Mouse (Mus musculus): ENCODE measurements around the gene Rhpn2. TPM values are rescaled to one million over a fixed set of nuclear protein-coding genes. Genes with fewer than 3 reads are reported as not detected.

The Rhpn2 gene
- polyA plus RNA-seq, 1 experiment: 26.5 TPM

GRCm38 (mm10) chr7:35415226-35415625, 81.3 kb downstream of the Rhpn2 start:
- Histone ChIP-seq H3K4me3 (ENCODE audit: low read depth, low read length) (no peak overlapping the region), H3K27me3 (ENCODE audit: control insufficient read depth, insufficient read depth, low read length, poor library complexity, severe bottlenecking) (no peaks in the 10 kb centered on the region), H3K9me3 (replicated peaks; ENCODE audit: control insufficient read depth, insufficient read depth, low read length, poor library complexity, severe bottlenecking) (no peaks in the 10 kb centered on the region), H3K9ac (ENCODE audit: low read depth, poor library complexity, severe bottlenecking) (no peak overlapping the region), H3K36me3 (ENCODE audit: control insufficient read depth, insufficient read depth, low read length, poor library complexity, severe bottlenecking) (peaks cover 2% of the 10 kb centered on the region; the same call in 1 of the 2 replicates), H3K4me1 (ENCODE audit: control insufficient read depth, insufficient read depth, low read length) (peaks cover 4% of the 10 kb centered on the region), H3K27ac (ENCODE audit: insufficient read depth, low read length) (no peak overlapping the region)
- TF ChIP-seq EP300 (IDR thresholded peaks at IDR 0.05; ENCODE audit: insufficient read depth, low read depth, low read length): no peak
- no peak for TF ChIP-seq POLR2A (IDR thresholded peaks at IDR 0.05; ENCODE audit: insufficient read depth, low read length)
- TF ChIP-seq CTCF (IDR thresholded peaks at IDR 0.05; ENCODE audit: low read depth, low read length): no peak

- Histone ChIP-seq H3K9me3 (replicated peaks; ENCODE audit: control insufficient read depth, insufficient read depth, low read length, poor library complexity, severe bottlenecking) (no peaks in the 10 kb centered on the region), H3K9ac (ENCODE audit: low read depth, poor library complexity, severe bottlenecking) (no peak overlapping the region), H3K27me3 (ENCODE audit: control insufficient read depth, insufficient read depth, low read length, poor library complexity, severe bottlenecking) (no peaks in the 10 kb centered on the region), H3K27ac (ENCODE audit: insufficient read depth, low read length) (no peak overlapping the region), H3K36me3 (ENCODE audit: control insufficient read depth, insufficient read depth, low read length, poor library complexity, severe bottlenecking) (peaks cover 2% of the 10 kb centered on the region; the same call in 1 of the 2 replicates), H3K4me1 (ENCODE audit: control insufficient read depth, insufficient read depth, low read length) (peaks cover 4% of the 10 kb centered on the region), H3K4me3 (ENCODE audit: low read depth, low read length) (no peak overlapping the region)
- no peak for TF ChIP-seq POLR2A (IDR thresholded peaks at IDR 0.05; ENCODE audit: insufficient read depth, low read length)
- no peak for TF ChIP-seq EP300 (IDR thresholded peaks at IDR 0.05; ENCODE audit: insufficient read depth, low read depth, low read length)
- TF ChIP-seq CTCF (IDR thresholded peaks at IDR 0.05; ENCODE audit: low read depth, low read length): no peak
Observed at GRCm38 (mm10) chr7:35415801-35416653, 82.1 kb downstream of the Rhpn2 start.

- Histone ChIP-seq H3K36me3 (ENCODE audit: control insufficient read depth, insufficient read depth, low read length, poor library complexity, severe bottlenecking) (peaks cover 2% of the 10 kb centered on the region; the same call in 1 of the 2 replicates), H3K27me3 (ENCODE audit: control insufficient read depth, insufficient read depth, low read length, poor library complexity, severe bottlenecking) (no peaks in the 10 kb centered on the region), H3K4me3 (ENCODE audit: low read depth, low read length) (no peak overlapping the region), H3K4me1 (ENCODE audit: control insufficient read depth, insufficient read depth, low read length) (peaks cover 4% of the 10 kb centered on the region), H3K27ac (ENCODE audit: insufficient read depth, low read length) (no peak overlapping the region), H3K9me3 (replicated peaks; ENCODE audit: control insufficient read depth, insufficient read depth, low read length, poor library complexity, severe bottlenecking) (no peaks in the 10 kb centered on the region), H3K9ac (ENCODE audit: low read depth, poor library complexity, severe bottlenecking) (no peak overlapping the region)
- TF ChIP-seq POLR2A (IDR thresholded peaks at IDR 0.05; ENCODE audit: insufficient read depth, low read length) (no peak), EP300 (IDR thresholded peaks at IDR 0.05; ENCODE audit: insufficient read depth, low read depth, low read length) (no peak), CTCF (IDR thresholded peaks at IDR 0.05; ENCODE audit: low read depth, low read length) (no peak)
Observed at GRCm38 (mm10) chr7:35416654-35416948, 82.6 kb downstream of the Rhpn2 start.

GRCm38 (mm10) chr7:35423071-35423470, 89.1 kb downstream of the Rhpn2 start:
- Histone ChIP-seq H3K4me3 (ENCODE audit: low read depth, low read length) (no peak overlapping the region), H3K4me1 (ENCODE audit: control insufficient read depth, insufficient read depth, low read length) (no peaks in the 10 kb centered on the region), H3K27me3 (ENCODE audit: control insufficient read depth, insufficient read depth, low read length, poor library complexity, severe bottlenecking) (no peaks in the 10 kb centered on the region), H3K9ac (ENCODE audit: low read depth, poor library complexity, severe bottlenecking) (no peak overlapping the region), H3K36me3 (ENCODE audit: control insufficient read depth, insufficient read depth, low read length, poor library complexity, severe bottlenecking) (peaks cover 2% of the 10 kb centered on the region; the same call in 1 of the 2 replicates), H3K9me3 (replicated peaks; ENCODE audit: control insufficient read depth, insufficient read depth, low read length, poor library complexity, severe bottlenecking) (no peaks in the 10 kb centered on the region), H3K27ac (ENCODE audit: insufficient read depth, low read length) (no peak overlapping the region)
- no peak for TF ChIP-seq EP300 (IDR thresholded peaks at IDR 0.05; ENCODE audit: insufficient read depth, low read depth, low read length)
- no peak for TF ChIP-seq CTCF (IDR thresholded peaks at IDR 0.05; ENCODE audit: low read depth, low read length)
- TF ChIP-seq POLR2A (IDR thresholded peaks at IDR 0.05; ENCODE audit: insufficient read depth, low read length): no peak

DNA sequence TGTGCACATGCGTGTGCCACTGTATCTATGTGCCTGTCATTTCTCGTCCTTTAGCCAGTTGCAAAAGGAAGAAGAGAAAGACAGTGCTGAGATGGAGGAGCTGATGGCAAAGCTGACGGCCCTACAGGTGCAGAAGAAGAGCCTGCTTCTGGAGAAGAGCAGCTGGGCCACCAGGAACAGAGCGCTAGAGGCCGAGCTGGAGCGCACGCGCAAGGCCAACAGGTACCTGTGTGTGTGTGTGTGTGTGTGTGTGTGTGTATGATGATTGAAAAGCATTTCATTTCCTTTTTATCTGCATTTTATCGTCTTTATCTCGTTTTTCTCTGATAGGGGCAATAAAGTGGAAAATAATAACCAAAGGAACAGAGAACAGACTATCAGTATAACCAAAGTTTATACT, 94.2 kb downstream of the Rhpn2 start:
- H3K9me3 ChIP-seq (replicated peaks; ENCODE audit: control insufficient read depth, insufficient read depth, low read length, poor library complexity, severe bottlenecking): no peaks in the 10 kb centered on the region

DNA sequence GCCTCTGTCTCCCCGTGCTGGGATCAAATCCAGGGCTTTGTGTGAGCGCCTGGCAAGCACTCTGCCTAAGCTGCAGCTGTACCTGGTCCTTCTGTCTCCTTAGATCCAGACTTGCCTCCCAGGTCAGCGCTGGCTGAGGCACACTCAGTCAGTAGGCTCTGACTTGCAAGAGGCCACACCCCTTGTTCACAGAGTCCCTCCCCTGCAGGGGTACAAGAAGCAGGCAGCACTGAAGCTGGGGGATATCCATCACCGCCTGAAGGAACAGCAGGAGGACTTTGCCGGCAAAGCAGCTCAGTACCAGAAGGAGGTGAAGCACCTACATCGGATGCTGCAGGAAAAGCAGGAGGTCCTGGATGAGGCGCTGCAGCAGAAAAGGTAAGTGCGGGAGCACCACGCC, 101.3 kb downstream of the Rhpn2 start:
- no peak overlapping the region for H3K9ac ChIP-seq (ENCODE audit: low read depth, poor library complexity, severe bottlenecking)
- peaks cover 3% of the 10 kb centered on the region for H3K4me1 ChIP-seq (ENCODE audit: control insufficient read depth, insufficient read depth, low read length)
- 0 out of 2 replicates have a peak, but pooled peaks cover 9% of the 10 kb centered on the region for H3K36me3 ChIP-seq (ENCODE audit: control insufficient read depth, insufficient read depth, low read length, poor library complexity, severe bottlenecking)
- H3K27ac ChIP-seq (ENCODE audit: insufficient read depth, low read length): no peak overlapping the region
- H3K4me3 ChIP-seq (ENCODE audit: low read depth, low read length): no peak overlapping the region
- TF ChIP-seq EP300 (IDR thresholded peaks at IDR 0.05; ENCODE audit: insufficient read depth, low read depth, low read length) (no peak), CTCF (IDR thresholded peaks at IDR 0.05; ENCODE audit: low read depth, low read length) (no peak), POLR2A (IDR thresholded peaks at IDR 0.05; ENCODE audit: insufficient read depth, low read length) (no peak)
- no peaks in the 10 kb centered on the region for H3K9me3 ChIP-seq (replicated peaks; ENCODE audit: control insufficient read depth, insufficient read depth, low read length, poor library complexity, severe bottlenecking)
- no peaks in the 10 kb centered on the region for H3K27me3 ChIP-seq (ENCODE audit: control insufficient read depth, insufficient read depth, low read length, poor library complexity, severe bottlenecking)

More for the DNA sequence above, 94.2 kb downstream of the Rhpn2 start:
- H3K4me1 ChIP-seq (ENCODE audit: control insufficient read depth, insufficient read depth, low read length): no peaks in the 10 kb centered on the region
- no peaks in the 10 kb centered on the region for H3K27me3 ChIP-seq (ENCODE audit: control insufficient read depth, insufficient read depth, low read length, poor library complexity, severe bottlenecking)
- H3K4me3 ChIP-seq (ENCODE audit: low read depth, low read length): no peak overlapping the region
- no peak overlapping the region for H3K27ac ChIP-seq (ENCODE audit: insufficient read depth, low read length)
- H3K9ac ChIP-seq (ENCODE audit: low read depth, poor library complexity, severe bottlenecking): no peak overlapping the region
- H3K36me3 ChIP-seq (ENCODE audit: control insufficient read depth, insufficient read depth, low read length, poor library complexity, severe bottlenecking): no peaks in the 10 kb centered on the region; the same call in 1 of the 2 replicates
- no peak for TF ChIP-seq EP300 (IDR thresholded peaks at IDR 0.05; ENCODE audit: insufficient read depth, low read depth, low read length)
- TF ChIP-seq POLR2A (IDR thresholded peaks at IDR 0.05; ENCODE audit: insufficient read depth, low read length): no peak
- TF ChIP-seq CTCF (IDR thresholded peaks at IDR 0.05; ENCODE audit: low read depth, low read length): no peak

Other genes starting within 250 kb of the Rhpn2 start
- 1.7 TPM in 2 replicates for gene Cebpa, start 214.9 kb upstream of the Rhpn2 start, polyA plus RNA-seq (2011; ENCODE audit: insufficient read depth, insufficient read length, low read depth, missing spikeins)
- not detected in 2 replicates for gene Slc7a10, start 147.8 kb upstream of the Rhpn2 start, polyA plus RNA-seq (2011; ENCODE audit: insufficient read depth, insufficient read length, low read depth, missing spikeins)
- 3.2 and 3.6 TPM in 2 replicates for gene Lrp3, start 118.7 kb upstream of the Rhpn2 start, polyA plus RNA-seq (2011; ENCODE audit: insufficient read depth, insufficient read length, low read depth, missing spikeins)
- gene Gpatch1, start 15.7 kb upstream of the Rhpn2 start, polyA plus RNA-seq (2011; ENCODE audit: insufficient read depth, insufficient read length, low read depth, missing spikeins): 12.5 and 12.7 TPM in 2 replicates
- gene Faap24, start 62.7 kb downstream of the Rhpn2 start, polyA plus RNA-seq (2011; ENCODE audit: insufficient read depth, insufficient read length, low read depth, missing spikeins): 8.7 and 9.1 TPM in 2 replicates
- 37.2 and 40.2 TPM in 2 replicates for gene Cep89, start 62.9 kb downstream of the Rhpn2 start, polyA plus RNA-seq (2011; ENCODE audit: insufficient read depth, insufficient read length, low read depth, missing spikeins)
- 0.33 and 0.69 TPM in 2 replicates for gene Slc7a9, start 114.6 kb downstream of the Rhpn2 start, polyA plus RNA-seq (2011; ENCODE audit: insufficient read depth, insufficient read length, low read depth, missing spikeins)
- 74.9 and 75.1 TPM in 2 replicates for gene Tdrd12, start 203.6 kb downstream of the Rhpn2 start, polyA plus RNA-seq (2011; ENCODE audit: insufficient read depth, insufficient read length, low read depth, missing spikeins)
- gene Nudt19, start 222.1 kb downstream of the Rhpn2 start, polyA plus RNA-seq (2011; ENCODE audit: insufficient read depth, insufficient read length, low read depth, missing spikeins): 43.0 and 46.3 TPM in 2 replicates